Mouse (Mus musculus) cerebellum, postnatal 10 days (tissue): ENCODE measurements at regions not wholly inside any gene's neighbourhood (a gene's known extent, or its start where the extent isn't known, plus 50 kb on each side); places are given as distances from the start of the nearest gene placed in this dataset.
A peak's percentile ranks its signal among the peaks of the same experiment; 100 is the strongest.
"Not testable (repeated sequence)": the region's sequence is repeated elsewhere in the genome, so short reads cannot be mapped to it uniquely, and the experiment has no call there.

Experiments used
- DNase-seq, 2 experiments: peaks; one replicate each; pipeline ENCODE4 v3.0.0; 2021; ENCODE audit warnings: mixed read lengths in 2 of 2

- DNase-seq, result not testable (repeated sequence)
Observed at GRCm38 (mm10) chr1:185955821-185956220, 161.3 kb downstream of the Lyplal1 start.

GRCm38 (mm10) chr1:185957557-185957956, 159.6 kb downstream of the Lyplal1 start:
- DNase-seq, result no peak

GRCm38 (mm10) chr1:185958276-185958675, 158.8 kb downstream of the Lyplal1 start:
- no peak for DNase-seq

GRCm38 (mm10) chr1:185962606-185963005, 154.5 kb downstream of the Lyplal1 start:
- DNase-seq, result no peak

- no peak for DNase-seq
Observed at GRCm38 (mm10) chr1:185963773-185964172, 153.3 kb downstream of the Lyplal1 start.

GRCm38 (mm10) chr1:185964426-185964825, 152.7 kb downstream of the Lyplal1 start:
- no peak for DNase-seq

GRCm38 (mm10) chr1:185967227-185967626, 149.9 kb downstream of the Lyplal1 start:
- DNase-seq, result peak in 1 of 2 experiments; percentile 7

- no peak for DNase-seq
Observed at GRCm38 (mm10) chr1:185967816-185968215, 149.3 kb downstream of the Lyplal1 start.

- DNase-seq, result no peak
Observed at GRCm38 (mm10) chr1:185968642-185969041, 148.5 kb downstream of the Lyplal1 start.

GRCm38 (mm10) chr1:185969231-185969630, 147.9 kb downstream of the Lyplal1 start:
- peak; percentile 81 to 89 for DNase-seq

- DNase-seq, result no peak
Observed at GRCm38 (mm10) chr1:185977075-185977474, 140.0 kb downstream of the Lyplal1 start.

GRCm38 (mm10) chr1:185989432-185989831, 127.7 kb downstream of the Lyplal1 start:
- DNase-seq, result no peak

- DNase-seq, result not testable (repeated sequence)
Observed at GRCm38 (mm10) chr1:186000066-186000465, 117.0 kb downstream of the Lyplal1 start.

- peak; percentile 9 to 19 for DNase-seq
Observed at GRCm38 (mm10) chr1:186013413-186013812, 103.7 kb downstream of the Lyplal1 start.

- DNase-seq, result no peak
Observed at GRCm38 (mm10) chr1:186014166-186014565, 102.9 kb downstream of the Lyplal1 start.

GRCm38 (mm10) chr1:186015831-186016561, 101.1 kb downstream of the Lyplal1 start:
- no peak for DNase-seq

- DNase-seq, result no peak
Observed at GRCm38 (mm10) chr1:186017547-186017946, 99.6 kb downstream of the Lyplal1 start.

GRCm38 (mm10) chr1:186019511-186019910, 97.6 kb downstream of the Lyplal1 start:
- no peak for DNase-seq

GRCm38 (mm10) chr1:186031951-186032350, 85.2 kb downstream of the Lyplal1 start:
- DNase-seq, result no peak

- DNase-seq, result no peak
Observed at GRCm38 (mm10) chr1:186034443-186034842, 82.7 kb downstream of the Lyplal1 start.
